Mouse (Mus musculus) E14TG2a.4 (cell line): ENCODE results near the gene Lnx2.

Source experiments
- H3K27me3 ChIP-seq: 2 replicates; pipeline ENCODE4 v1.6.1; 2014; ENCODE audit warnings: low read length, control low read depth; ENCODE audit not compliant: insufficient read depth
- H3K36me3 ChIP-seq: 2 replicates; pipeline ENCODE4 v1.6.1; 2014; ENCODE audit warnings: low read length, control low read depth; ENCODE audit not compliant: insufficient read depth
- H3K4me1 ChIP-seq: replicated peaks from 2 replicates; pipeline ENCODE4 v1.6.1; 2014; ENCODE audit warnings: low read depth, low read length, control low read depth
- H3K4me3 ChIP-seq: replicated peaks from 2 replicates; pipeline ENCODE4 v1.5.1; 2014; ENCODE audit warnings: mild to moderate bottlenecking, low read length
- H3K9me3 ChIP-seq: 2 replicates; pipeline ENCODE4 v1.6.1; 2014; ENCODE audit warnings: low read length, control low read depth
- CTCF ChIP-seq: conservative IDR thresholded peaks from 2 replicates; pipeline ENCODE4 v1.5.1; 2014; ENCODE audit warnings: low read length
- NANOG ChIP-seq: IDR thresholded peaks from 2 replicates; pipeline ENCODE4 v1.6.1; 2014; ENCODE audit warnings: borderline replicate concordance, low read length, mixed read lengths
- POU5F1 ChIP-seq: IDR thresholded peaks from 2 replicates; pipeline ENCODE4 v1.6.1; 2014; ENCODE audit warnings: low read length, borderline replicate concordance

Gene Lnx2

GRCm38 (mm10) chr5:147023245-147023970 lies 53.0 kb downstream of the Lnx2 start:
- TF ChIP-seq POU5F1 (no peak), CTCF (no peak), NANOG (no peak)
- no peaks in the 10 kb centered on the region for H3K9me3 ChIP-seq
- H3K27me3 ChIP-seq, result no peaks in the 10 kb centered on the region
- H3K4me1 ChIP-seq, result peaks cover 32% of the 10 kb centered on the region
- H3K4me3 ChIP-seq, result no peak overlapping the region
- H3K36me3 ChIP-seq, result peaks cover 90% of the 10 kb centered on the region

DNA sequence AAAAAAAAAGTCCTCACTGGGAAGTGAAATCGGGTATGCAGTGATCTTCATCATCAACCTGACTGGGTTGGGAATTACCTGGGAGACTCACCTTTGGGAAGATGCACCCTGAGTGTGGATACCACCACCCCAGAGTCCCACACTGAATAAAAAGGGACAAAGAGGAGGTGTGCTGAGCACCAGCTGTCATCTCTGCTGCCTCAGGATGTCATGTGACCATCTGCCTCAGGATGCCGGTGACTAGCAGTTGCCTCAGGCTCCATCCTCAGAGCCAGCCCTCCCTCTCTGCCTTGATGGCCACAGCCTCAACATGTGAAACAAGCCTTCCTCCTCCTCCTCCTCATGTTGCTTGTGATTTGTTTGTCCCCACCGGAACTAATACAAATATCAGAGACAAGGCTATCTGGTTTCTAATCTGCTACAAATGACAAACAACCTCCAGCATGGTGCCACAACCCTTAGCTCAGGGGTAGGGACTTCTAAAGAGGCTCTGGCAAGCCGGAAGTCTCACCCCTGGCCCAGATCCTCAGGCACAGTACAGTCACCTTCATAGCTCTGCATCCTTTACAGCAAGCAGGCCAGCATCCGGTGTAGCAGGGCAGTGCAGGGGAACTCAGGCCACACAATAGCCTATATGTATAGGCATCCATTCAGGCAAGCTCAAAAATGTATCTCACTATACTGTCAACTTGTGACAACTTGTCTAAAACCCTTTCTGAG lies 54.7 kb downstream of the Lnx2 start:
- H3K36me3 ChIP-seq, result peaks cover 81% of the 10 kb centered on the region
- H3K4me3 ChIP-seq, result no peak overlapping the region
- no peaks in the 10 kb centered on the region for H3K9me3 ChIP-seq
- TF ChIP-seq POU5F1 (no peak), CTCF (no peak), NANOG (no peak)
- H3K4me1 ChIP-seq, result peaks cover 24% of the 10 kb centered on the region
- H3K27me3 ChIP-seq, result no peaks in the 10 kb centered on the region

DNA sequence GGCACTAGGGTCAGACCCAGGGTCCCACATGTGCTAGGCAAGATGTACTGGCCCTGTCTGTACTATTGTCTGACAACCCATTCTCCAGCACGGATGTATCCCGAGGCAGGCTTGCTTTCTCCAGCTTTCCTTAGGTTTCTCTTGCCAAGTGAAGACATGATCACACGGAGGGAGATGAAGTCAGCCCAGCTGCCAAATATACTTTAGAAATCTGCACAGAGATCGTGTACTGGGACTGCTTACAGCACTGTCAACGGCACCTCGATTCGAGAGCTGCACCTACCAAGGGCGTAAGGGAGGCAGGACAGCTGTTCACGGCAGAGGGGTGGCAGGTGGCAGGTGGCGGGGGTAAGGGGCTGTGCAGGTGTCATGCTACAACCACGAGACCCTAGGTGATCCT lies 55.8 kb downstream of the Lnx2 start:
- peaks cover 25% of the 10 kb centered on the region for H3K4me1 ChIP-seq
- TF ChIP-seq NANOG (no peak), POU5F1 (no peak), CTCF (no peak)
- no peaks in the 10 kb centered on the region for H3K9me3 ChIP-seq
- no peak overlapping the region for H3K4me3 ChIP-seq
- peaks cover 75% of the 10 kb centered on the region for H3K36me3 ChIP-seq
- H3K27me3 ChIP-seq, result no peaks in the 10 kb centered on the region

DNA sequence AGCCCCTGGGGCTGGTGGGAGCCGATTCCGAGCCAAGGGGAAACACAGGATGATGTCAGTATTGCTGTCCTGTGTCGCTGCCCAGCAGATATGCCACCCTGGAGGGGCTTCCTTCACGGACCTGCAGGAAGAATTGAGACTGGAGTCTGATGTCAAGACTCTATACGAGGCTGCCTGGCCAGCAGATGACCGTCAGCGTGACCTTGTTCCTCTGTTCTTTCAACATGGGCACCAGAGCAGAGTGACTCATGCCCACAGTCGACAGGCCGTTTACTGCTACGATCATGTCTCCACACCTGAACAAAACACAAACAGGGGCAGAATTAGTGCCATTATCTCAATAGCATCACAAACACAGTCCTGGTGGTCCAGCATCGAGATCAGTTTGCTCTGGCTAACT lies 57.6 kb downstream of the Lnx2 start:
- H3K9me3 ChIP-seq, result no peaks in the 10 kb centered on the region
- H3K4me1 ChIP-seq, result peaks cover 17% of the 10 kb centered on the region
- no peak for TF ChIP-seq NANOG
- no peaks in the 10 kb centered on the region for H3K27me3 ChIP-seq
- H3K36me3 ChIP-seq, result peaks cover 58% of the 10 kb centered on the region
- H3K4me3 ChIP-seq, result no peak overlapping the region

GRCm38 (mm10) chr5:147017526-147017925 lies 58.9 kb downstream of the Lnx2 start:
- H3K9me3 ChIP-seq, result no peaks in the 10 kb centered on the region
- H3K4me3 ChIP-seq, result no peak overlapping the region
- H3K36me3 ChIP-seq, result peaks cover 46% of the 10 kb centered on the region
- no peaks in the 10 kb centered on the region for H3K27me3 ChIP-seq
- no peak for TF ChIP-seq POU5F1
- H3K4me1 ChIP-seq, result peaks cover 9% of the 10 kb centered on the region

GRCm38 (mm10) chr5:147016622-147017021 lies 59.8 kb downstream of the Lnx2 start:
- Histone ChIP-seq H3K27me3 (no peaks in the 10 kb centered on the region), H3K4me1 (peaks cover 5% of the 10 kb centered on the region), H3K4me3 (no peak overlapping the region), H3K36me3 (peaks cover 40% of the 10 kb centered on the region), H3K9me3 (no peaks in the 10 kb centered on the region)
- TF ChIP-seq POU5F1 (no peak), CTCF (no peak), NANOG (no peak)

DNA sequence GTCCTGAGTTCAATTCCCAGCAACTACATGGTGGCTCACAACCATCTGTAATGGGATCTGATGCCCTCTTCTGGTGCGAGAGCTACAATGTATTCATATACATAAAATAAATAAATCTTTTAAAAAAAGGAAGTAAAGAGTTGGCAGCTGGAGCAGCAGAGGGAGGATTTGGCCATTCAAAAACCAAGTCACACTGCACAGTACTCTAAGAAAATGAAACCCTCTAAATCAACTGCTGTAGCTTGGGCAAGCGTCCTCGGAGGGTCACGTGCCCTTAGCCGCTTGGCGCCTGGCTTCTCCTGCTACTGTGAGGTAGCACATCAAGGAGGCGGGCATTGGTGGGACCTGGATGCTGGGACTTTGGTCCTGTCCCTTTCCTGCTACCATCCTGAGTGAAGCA lies 61.2 kb downstream of the Lnx2 start:
- H3K4me1 ChIP-seq, result peaks cover 13% of the 10 kb centered on the region
- H3K4me3 ChIP-seq, result no peak overlapping the region
- peaks cover 30% of the 10 kb centered on the region for H3K36me3 ChIP-seq
- H3K9me3 ChIP-seq, result no peaks in the 10 kb centered on the region
- TF ChIP-seq NANOG (no peak), POU5F1 (no peak), CTCF (no peak)
- no peaks in the 10 kb centered on the region for H3K27me3 ChIP-seq

DNA sequence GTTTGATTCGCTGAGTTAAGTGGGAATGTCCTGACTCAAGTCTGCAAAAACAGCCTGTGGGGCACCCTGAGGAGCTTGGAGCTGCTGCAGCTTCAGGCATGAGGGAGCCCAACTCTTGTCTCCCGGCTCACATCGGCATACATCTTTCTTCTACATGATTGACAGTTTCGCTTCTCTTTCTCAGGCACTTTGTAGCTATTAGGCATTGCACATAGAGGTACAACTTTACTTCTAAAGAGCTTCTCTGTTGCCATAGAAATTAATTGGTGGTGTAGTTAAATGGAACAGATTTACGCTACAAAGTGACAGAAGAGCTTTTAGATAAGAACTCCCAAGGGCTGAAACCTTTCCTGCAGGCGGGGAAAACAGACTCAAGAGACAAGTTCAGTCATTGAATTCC lies 62.5 kb downstream of the Lnx2 start:
- Histone ChIP-seq H3K9me3 (no peaks in the 10 kb centered on the region), H3K27me3 (no peaks in the 10 kb centered on the region), H3K4me3 (no peak overlapping the region), H3K36me3 (peaks cover 18% of the 10 kb centered on the region), H3K4me1 (peaks cover 13% of the 10 kb centered on the region)
- no peak for TF ChIP-seq POU5F1
- no peak for TF ChIP-seq NANOG
- TF ChIP-seq CTCF, result no peak

DNA sequence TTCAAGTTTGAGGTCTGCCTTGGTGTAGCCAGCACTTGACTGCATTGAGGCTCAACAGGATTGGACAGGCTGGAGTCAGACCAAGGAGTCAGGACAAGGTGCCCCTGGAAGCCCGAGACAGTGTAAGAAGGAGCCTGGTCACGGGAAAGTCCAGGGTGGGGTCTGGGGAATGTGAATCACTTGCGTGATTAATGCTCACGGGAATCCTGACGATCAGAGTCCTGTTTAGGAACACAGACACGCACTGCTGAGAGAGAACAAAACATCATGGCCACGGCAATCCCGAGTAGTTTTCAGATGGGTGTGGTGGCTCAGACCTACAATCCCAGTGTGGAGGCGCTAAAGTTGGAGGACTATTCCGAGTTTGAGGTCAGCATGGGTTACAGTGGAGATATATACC lies 65.1 kb downstream of the Lnx2 start:
- H3K27me3 ChIP-seq, result no peaks in the 10 kb centered on the region
- peaks cover 11% of the 10 kb centered on the region for H3K4me1 ChIP-seq
- TF ChIP-seq POU5F1 (no peak), CTCF (no peak), NANOG (no peak)
- H3K4me3 ChIP-seq, result no peak overlapping the region
- 0 out of 2 replicates have a peak, but pooled peaks cover 2% of the 10 kb centered on the region for H3K36me3 ChIP-seq
- no peaks in the 10 kb centered on the region for H3K9me3 ChIP-seq
